Mouse (Mus musculus): ENCODE results near the gene Zfp319. TPM values are rescaled to one million over a fixed set of nuclear protein-coding genes. Genes with fewer than 3 reads are reported as not detected.

Zfp319 gene
- polyA plus RNA-seq, 1 experiment, result 7.5 TPM

DNA sequence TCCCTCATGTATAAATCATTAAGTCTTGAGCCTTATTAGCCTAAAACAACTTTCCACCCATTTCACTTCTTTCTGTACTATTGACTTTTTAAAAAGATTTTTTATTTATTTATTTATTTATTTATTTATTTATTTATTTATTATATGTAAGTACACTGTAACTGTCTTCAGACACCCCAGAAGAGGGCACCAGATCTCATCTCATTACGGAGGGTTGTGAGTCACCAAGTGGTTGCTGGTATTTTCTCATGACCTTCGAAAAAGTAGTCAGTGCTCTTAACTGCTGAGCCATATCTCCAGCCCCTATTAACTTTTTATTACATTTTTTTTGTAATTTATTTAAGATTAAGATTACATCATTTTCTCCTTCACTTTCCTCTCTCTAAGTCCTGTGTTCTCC is 17.0 kb downstream of the Zfp319 start:
- Histone ChIP-seq H3K4me3 (ENCODE audit: insufficient read depth, low read length) (no peak overlapping the region), H3K27ac (ENCODE audit: insufficient read depth, low read depth, low read length) (no peak overlapping the region), H3K4me1 (ENCODE audit: control insufficient read depth, insufficient read depth, low read length) (no peaks in the 10 kb centered on the region)
- TF ChIP-seq CTCF (IDR thresholded peaks at IDR 0.05; ENCODE audit: low read depth, low read length) (no peak), POLR2A (IDR thresholded peaks at IDR 0.05; ENCODE audit: borderline replicate concordance, low read depth, low read length) (no peak)

DNA sequence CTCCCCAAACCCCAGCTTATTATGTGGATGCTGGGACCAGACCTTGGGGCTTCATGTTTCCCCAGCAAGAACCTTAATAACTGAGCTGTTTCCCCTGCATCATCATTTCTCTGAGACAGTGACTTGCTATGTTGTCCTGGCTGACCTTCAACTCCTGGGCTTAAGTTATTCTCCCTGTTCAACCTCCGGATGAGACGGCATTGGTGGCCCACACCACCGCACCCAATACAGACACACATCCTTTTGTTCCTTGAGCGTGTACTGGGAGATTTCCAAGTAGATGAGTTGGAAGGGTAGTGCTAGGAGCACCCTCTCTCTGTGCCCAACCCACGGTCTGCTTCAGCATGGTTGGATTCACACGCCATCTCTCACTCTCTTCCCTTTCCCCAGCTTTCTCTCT is 17.9 kb downstream of the Zfp319 start:
- TF ChIP-seq POLR2A (IDR thresholded peaks at IDR 0.05; ENCODE audit: borderline replicate concordance, low read depth, low read length) (no peak), CTCF (IDR thresholded peaks at IDR 0.05; ENCODE audit: low read depth, low read length) (no peak)
- no peak overlapping the region for H3K27ac ChIP-seq (ENCODE audit: insufficient read depth, low read depth, low read length)
- H3K4me3 ChIP-seq (ENCODE audit: insufficient read depth, low read length), result no peak overlapping the region
- no peaks in the 10 kb centered on the region for H3K4me1 ChIP-seq (ENCODE audit: control insufficient read depth, insufficient read depth, low read length)

- Histone ChIP-seq H3K4me1 (ENCODE audit: control insufficient read depth, insufficient read depth, low read length) (no peaks in the 10 kb centered on the region), H3K27ac (ENCODE audit: insufficient read depth, low read depth, low read length) (no peak overlapping the region), H3K4me3 (ENCODE audit: insufficient read depth, low read length) (no peak overlapping the region)
- no peak for TF ChIP-seq POLR2A (IDR thresholded peaks at IDR 0.05; ENCODE audit: borderline replicate concordance, low read depth, low read length)
- peak; percentile 6; the same call in 1 of the 2 replicates for TF ChIP-seq CTCF (IDR thresholded peaks at IDR 0.05; ENCODE audit: low read depth, low read length)
Observed at GRCm38 (mm10) chr8:95312836-95313235, 18.9 kb downstream of the Zfp319 start.

- Histone ChIP-seq H3K4me3 (ENCODE audit: insufficient read depth, low read length) (no peak within 1 kb of the TSS), H3K4me1 (ENCODE audit: control insufficient read depth, insufficient read depth, low read length) (no peaks in the 10 kb centered on the region), H3K27ac (ENCODE audit: insufficient read depth, low read depth, low read length) (no peak within 1 kb of the TSS)
- no peak for TF ChIP-seq CTCF (IDR thresholded peaks at IDR 0.05; ENCODE audit: low read depth, low read length)
- no peak for TF ChIP-seq POLR2A (IDR thresholded peaks at IDR 0.05; ENCODE audit: borderline replicate concordance, low read depth, low read length)
Observed at GRCm38 (mm10) chr8:95310342-95310970, 21.3 kb downstream of the Zfp319 start, which contains the start of gene Tepp. Gene Tepp (plus strand): TSS chr8:95310566.

DNA sequence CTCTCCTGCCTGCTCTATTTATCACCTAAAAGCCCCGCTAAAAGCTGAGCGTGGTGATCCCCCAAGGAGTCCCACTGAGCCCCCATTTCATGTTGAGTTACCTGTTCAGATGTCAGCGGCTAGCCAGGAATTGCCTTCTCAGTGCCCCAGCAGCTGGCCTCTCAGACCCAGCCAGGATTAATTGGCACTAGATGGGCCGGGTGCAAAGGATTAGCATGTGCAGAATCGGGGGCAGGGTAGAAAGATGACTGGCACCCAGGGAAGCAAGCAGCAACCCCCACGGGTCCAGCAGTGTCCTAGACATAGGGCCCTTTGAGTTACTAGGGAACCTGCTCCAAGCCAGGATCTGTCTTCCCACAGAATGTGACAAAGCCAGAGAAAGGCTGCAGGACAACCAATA is 25.3 kb downstream of the Zfp319 start, which contains the start of gene Cngb1:
Gene Cngb1 (minus strand): TSS at position 155 of the 400 bp plus-strand sequence.
- Histone ChIP-seq H3K4me3 (ENCODE audit: insufficient read depth, low read length) (no peak within 1 kb of the TSS), H3K4me1 (ENCODE audit: control insufficient read depth, insufficient read depth, low read length) (no peaks in the 10 kb centered on the region), H3K27ac (ENCODE audit: insufficient read depth, low read depth, low read length) (no peak within 1 kb of the TSS)
- TF ChIP-seq POLR2A (IDR thresholded peaks at IDR 0.05; ENCODE audit: borderline replicate concordance, low read depth, low read length) (no peak), CTCF (IDR thresholded peaks at IDR 0.05; ENCODE audit: low read depth, low read length) (no peak)

- no peaks in the 10 kb centered on the region for H3K4me1 ChIP-seq (ENCODE audit: control insufficient read depth, insufficient read depth, low read length)
- no peak overlapping the region for H3K4me3 ChIP-seq (ENCODE audit: insufficient read depth, low read length)
- H3K27ac ChIP-seq (ENCODE audit: insufficient read depth, low read depth, low read length), result no peak overlapping the region
- TF ChIP-seq POLR2A (IDR thresholded peaks at IDR 0.05; ENCODE audit: borderline replicate concordance, low read depth, low read length), result no peak
- no peak for TF ChIP-seq CTCF (IDR thresholded peaks at IDR 0.05; ENCODE audit: low read depth, low read length)
Observed at GRCm38 (mm10) chr8:95305526-95305925, 26.2 kb downstream of the Zfp319 start.

DNA sequence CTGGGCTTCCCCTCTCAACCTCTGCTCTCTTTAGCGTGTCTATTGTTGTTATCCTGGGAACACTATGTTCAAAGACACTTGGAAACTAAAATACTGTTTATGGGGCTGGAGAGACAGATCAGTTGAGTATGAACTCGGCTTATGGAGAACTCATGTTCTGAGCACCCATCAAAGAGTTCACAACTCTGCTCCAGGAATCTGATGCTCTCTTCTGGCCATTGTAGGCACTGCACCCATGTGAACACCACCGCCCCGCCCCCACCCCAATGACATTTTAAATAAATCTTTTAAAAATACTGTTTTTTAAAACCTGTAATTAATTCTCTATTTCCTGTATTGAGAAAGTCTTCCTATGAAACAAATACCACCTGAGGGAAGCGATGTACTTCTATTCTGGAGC is 29.3 kb downstream of the Zfp319 start:
- Histone ChIP-seq H3K4me3 (ENCODE audit: insufficient read depth, low read length) (no peak overlapping the region), H3K4me1 (ENCODE audit: control insufficient read depth, insufficient read depth, low read length) (no peaks in the 10 kb centered on the region), H3K27ac (ENCODE audit: insufficient read depth, low read depth, low read length) (no peak overlapping the region)
- TF ChIP-seq CTCF (IDR thresholded peaks at IDR 0.05; ENCODE audit: low read depth, low read length) (0 out of 2 replicates have a peak, but pooled peaks have one; percentile 24), POLR2A (IDR thresholded peaks at IDR 0.05; ENCODE audit: borderline replicate concordance, low read depth, low read length) (no peak)

DNA sequence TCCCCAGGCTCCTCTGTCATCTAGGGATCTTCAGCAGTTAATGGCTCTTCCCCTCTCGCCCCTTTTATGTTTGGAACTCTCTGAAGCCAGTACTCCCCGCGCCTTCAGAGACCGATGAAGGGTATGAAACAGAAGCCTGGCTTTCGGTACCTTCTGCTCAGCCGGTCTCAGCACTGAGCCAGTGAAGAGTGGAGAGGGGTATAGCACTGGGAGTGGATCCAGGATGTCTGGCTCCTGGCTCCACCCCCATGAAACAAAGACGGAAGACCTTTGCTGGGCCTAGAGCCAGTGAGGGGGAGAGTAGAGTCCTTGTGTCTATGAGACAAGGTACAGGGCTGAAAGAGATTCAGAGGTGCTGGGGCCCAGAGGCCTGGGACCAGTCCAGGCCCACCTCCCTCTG is 37.9 kb downstream of the Zfp319 start:
- TF ChIP-seq CTCF (IDR thresholded peaks at IDR 0.05; ENCODE audit: low read depth, low read length), result no peak
- no peak for TF ChIP-seq POLR2A (IDR thresholded peaks at IDR 0.05; ENCODE audit: borderline replicate concordance, low read depth, low read length)
- Histone ChIP-seq H3K27ac (ENCODE audit: insufficient read depth, low read depth, low read length) (no peak overlapping the region), H3K4me1 (ENCODE audit: control insufficient read depth, insufficient read depth, low read length) (peaks cover 6% of the 10 kb centered on the region; the same call in 1 of the 2 replicates), H3K4me3 (ENCODE audit: insufficient read depth, low read length) (peak overlapping the region; percentile 27; the same call in 1 of the 2 replicates)

GRCm38 (mm10) chr8:95293172-95293571 is 38.6 kb downstream of the Zfp319 start:
- H3K4me3 ChIP-seq (ENCODE audit: insufficient read depth, low read length), result peak overlapping the region; percentile 67
- peaks cover 8% of the 10 kb centered on the region; the same call in 1 of the 2 replicates for H3K4me1 ChIP-seq (ENCODE audit: control insufficient read depth, insufficient read depth, low read length)
- TF ChIP-seq POLR2A (IDR thresholded peaks at IDR 0.05; ENCODE audit: borderline replicate concordance, low read depth, low read length) (no peak), CTCF (IDR thresholded peaks at IDR 0.05; ENCODE audit: low read depth, low read length) (no peak)
- H3K27ac ChIP-seq (ENCODE audit: insufficient read depth, low read depth, low read length), result no peak overlapping the region

- H3K27ac ChIP-seq (ENCODE audit: insufficient read depth, low read depth, low read length), result no peak overlapping the region
- H3K4me3 ChIP-seq (ENCODE audit: insufficient read depth, low read length), result no peak overlapping the region
- peaks cover 8% of the 10 kb centered on the region; the same call in 1 of the 2 replicates for H3K4me1 ChIP-seq (ENCODE audit: control insufficient read depth, insufficient read depth, low read length)
- TF ChIP-seq POLR2A (IDR thresholded peaks at IDR 0.05; ENCODE audit: borderline replicate concordance, low read depth, low read length), result no peak
- TF ChIP-seq CTCF (IDR thresholded peaks at IDR 0.05; ENCODE audit: low read depth, low read length), result no peak
Observed at GRCm38 (mm10) chr8:95289066-95289650, 42.6 kb downstream of the Zfp319 start.

Measured in bone marrow macrophage, adult 2 months (primary cell).